Mouse (Mus musculus) layer of hippocampus, adult 9-10 months (tissue): ENCODE data around the gene Krt19.

Source experiments
- DNase-seq: peaks from one replicate; pipeline ENCODE4 v3.0.0; 2022; ENCODE audit warnings: low spot score

Gene Krt19

DNA sequence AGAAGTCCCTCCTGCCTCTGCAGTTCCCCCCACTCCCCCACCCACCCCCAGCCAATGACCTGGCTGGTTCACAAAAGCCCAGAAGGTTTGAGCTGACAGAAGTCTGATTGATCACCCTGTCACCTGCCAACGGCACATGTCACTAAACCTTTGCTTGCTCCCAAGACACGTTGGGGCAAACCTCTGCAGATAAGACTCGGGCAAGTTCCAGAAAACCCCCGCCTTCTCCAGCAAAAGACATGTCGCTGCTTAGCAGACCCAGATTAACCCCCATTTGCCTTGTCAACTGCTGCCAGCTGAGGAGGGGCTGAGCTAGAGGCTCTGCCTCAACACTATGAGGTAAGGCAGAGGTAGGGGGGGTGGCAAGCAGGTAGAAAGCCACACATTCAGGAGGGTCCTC is 11.9 kb downstream of the Krt19 start:
- DNase-seq: no peak

GRCm38 (mm10) chr11:100135731-100136130 is 12.7 kb downstream of the Krt19 start, which contains the start of gene Krt15:
TSS of gene Krt15 (minus strand) at chr11:100135928.
- DNase-seq: no peak

DNA sequence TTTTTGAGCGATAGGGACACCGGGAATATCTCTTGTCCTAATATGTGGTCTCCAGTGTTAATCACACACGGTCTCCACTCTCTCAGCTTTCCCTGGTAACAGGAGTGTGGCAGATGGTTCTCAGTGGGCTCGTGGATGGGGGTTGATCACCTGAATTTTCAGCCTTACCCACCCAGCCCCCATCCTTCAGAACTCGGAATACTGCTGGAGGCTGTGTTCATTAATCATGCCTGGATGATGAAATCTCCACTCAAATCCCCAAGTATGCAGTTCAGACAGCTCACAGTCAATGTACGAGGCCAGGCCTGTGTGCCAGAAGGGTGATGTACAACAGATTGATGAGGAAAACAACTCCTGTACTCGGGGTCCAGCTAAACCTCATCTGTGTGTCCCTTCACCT is 23.6 kb downstream of the Krt19 start:
- DNase-seq: no peak

DNA sequence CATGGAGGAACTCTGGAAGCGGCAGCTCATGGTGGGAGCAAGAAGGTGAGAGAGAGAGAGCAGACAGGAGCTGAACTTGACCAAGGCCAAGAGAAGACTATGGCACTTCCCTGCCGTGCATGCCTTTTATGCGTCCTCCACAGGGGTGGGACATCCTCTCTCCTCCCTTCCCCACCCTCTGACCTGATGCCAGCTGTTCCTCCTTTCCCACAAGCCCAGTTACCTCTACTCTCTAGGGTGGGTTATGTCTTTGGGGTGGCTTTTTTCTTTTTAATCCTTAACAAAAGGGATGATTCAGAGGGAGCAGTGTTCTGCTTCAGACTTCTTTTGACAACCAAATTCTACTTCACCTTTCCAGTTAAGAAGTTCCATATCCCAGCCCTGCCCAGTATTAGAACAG is 27.0 kb downstream of the Krt19 start, which contains the start of gene Krt13:
Gene Krt13, minus strand, starts transcription at position 101 of the 400 bp plus-strand sequence.
- no peak for DNase-seq

GRCm38 (mm10) chr11:100120331-100120730 is 28.1 kb downstream of the Krt19 start:
- no peak for DNase-seq

DNA sequence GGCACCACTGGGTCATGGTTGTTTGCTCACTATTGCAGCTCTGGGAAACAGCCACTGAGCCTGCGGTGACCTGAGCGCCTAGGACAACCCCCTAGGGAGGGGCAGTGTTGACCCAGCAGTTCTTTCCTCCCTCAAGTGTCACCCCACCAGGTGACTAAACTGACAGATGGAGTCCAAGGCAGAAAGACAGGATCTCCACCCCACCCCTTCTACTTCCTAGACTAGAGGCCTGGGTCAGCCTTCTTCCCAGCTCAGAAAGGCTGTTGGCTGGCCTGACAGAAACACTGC is 34.8 kb downstream of the Krt19 start:
- no peak for DNase-seq

DNA sequence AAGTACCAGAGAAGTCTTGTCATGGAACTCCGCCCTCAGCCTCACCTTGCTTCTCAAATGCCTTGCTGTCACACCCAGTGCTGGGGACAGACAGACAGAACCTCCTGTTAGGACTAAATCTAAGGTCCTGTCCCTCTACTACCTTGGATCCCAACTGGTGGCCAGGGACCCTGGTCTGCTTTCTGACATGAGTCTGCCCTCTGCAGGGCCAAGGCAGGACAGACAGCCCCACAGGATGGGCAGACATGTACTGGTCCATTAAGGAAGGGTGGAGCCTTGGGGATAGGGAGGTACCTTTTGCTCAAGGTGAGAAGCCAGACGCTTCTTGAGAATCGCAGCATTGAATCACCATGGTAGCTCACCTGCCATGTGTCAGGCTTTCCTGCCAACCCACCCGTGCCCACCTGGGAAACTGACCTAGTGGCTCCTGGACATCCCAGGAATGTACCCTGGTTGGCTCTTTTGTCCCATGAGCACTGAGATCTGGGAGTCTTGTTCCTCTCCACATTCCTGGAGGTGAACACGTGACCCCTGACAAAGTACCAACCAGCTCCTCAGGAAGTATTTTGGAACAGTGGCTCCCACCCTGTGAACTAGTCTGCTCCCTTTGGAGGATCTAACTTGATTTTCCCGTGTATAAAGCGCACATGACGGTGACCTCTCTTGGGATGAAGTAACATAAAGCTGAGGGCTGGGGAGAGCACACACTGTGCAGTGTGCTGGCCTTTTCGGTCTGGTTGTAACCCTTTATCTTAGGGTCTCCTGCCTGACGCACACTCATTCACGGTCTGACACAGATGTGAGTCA is 35.3 kb downstream of the Krt19 start:
- DNase-seq: no peak

DNA sequence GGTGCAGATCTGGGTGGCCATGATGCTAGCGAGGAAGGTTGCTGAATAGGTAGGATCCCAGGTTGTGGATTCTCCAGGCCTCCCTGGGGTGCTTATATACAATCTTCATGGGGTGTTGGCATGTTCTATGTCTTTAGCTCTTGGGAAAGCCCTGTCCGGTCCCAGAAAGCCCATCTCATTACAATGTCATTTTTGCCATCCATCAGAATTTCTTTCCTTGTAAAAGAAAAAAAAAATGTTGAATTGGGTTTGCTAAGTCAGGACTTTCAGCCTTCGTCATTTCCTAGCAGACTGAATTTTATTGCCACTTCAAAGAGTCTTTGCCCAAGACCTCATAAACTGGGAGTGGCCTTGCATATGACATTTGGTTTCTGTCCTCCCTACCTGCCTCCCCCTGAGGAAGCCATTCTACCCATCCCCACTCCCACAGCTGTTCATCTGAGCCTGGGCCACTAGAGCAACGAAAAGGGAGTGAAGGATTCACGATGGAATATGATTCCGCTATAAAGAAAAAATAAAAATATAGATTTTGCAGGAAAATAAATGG is 42.8 kb downstream of the Krt19 start, which contains the start of gene Krt36:
Gene Krt36, minus strand, starts transcription at position 51 of the 547 bp plus-strand sequence.
- no peak for DNase-seq

- DNase-seq: no peak
Observed at GRCm38 (mm10) chr11:100102693-100103429, 45.6 kb downstream of the Krt19 start.

DNA sequence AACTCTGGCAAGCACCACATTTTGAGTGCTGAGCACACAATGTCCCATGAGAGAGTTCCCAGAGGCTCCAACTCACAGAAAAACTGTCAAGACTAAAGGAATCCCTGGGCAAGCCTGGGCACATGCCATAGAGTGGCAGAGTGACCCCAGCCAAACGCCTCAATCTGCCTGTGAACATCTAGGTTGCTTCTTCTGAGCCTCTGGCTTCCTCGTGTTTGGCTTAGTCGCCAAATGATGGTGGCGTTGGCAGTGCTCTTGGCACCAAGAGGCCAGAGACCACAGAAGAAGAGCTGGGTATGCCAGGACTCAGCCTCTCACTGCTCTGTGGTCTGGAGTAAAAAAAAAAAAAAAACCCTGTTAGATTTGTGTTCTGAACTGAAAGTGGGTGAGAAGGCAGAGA is 48.1 kb downstream of the Krt19 start:
- no peak for DNase-seq

DNA sequence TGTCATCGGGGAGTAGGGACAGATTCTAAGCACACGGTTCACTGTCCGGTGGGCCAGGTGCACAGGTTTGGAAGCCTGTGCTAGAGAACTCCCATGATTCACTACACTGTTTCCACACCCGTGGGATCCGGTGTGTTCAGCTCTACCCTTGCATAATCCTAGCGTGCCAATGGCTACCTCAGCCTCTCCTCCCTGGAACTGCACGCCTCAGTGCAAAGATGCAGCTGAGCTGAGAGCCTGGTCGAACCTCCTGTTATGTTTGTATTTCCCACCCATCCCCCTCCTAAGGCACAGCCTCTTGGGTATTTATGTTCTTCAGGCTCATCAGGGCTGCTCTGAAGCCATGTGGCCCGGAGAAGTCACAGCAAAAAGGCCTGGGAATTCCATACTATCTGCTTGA is 50.6 kb downstream of the Krt19 start:
- no peak for DNase-seq

DNA sequence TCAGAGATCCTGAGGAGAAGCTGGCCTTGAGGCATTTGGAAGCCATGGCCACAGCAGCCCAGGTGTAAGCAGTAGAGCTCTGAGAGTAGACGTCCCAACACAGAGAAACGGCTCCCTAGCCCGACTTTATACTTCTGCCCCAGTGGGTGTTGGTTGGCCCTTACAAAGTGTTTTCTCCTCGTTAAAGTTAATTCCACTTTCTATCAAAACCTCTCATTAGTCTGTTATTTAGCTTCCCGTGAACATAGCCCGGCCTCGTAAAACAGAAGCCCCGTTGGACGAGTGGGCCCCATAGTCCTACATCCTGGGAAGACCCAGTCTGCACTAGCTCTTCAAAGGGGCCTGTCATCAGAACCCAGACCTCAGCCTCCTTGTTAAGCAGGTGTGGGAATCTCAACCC is 52.3 kb downstream of the Krt19 start, which contains the start of gene Krt35:
Gene Krt35, minus strand, starts transcription at position 101 of the 400 bp plus-strand sequence.
- no peak for DNase-seq
